Mouse (Mus musculus) intestine, postnatal 0 days (tissue): ENCODE data around the gene Mapk9. TPM values are rescaled to one million over a fixed set of nuclear protein-coding genes. Genes with fewer than 3 reads are reported as not detected.

ENCODE experiments used
- ATAC-seq: fragments of 200-750 bp; cut with Nextera tagmentation; 2 replicates; pipeline ENCODE4 v1.8.0; 2017; ENCODE audit warnings: mild to moderate bottlenecking, moderate TSS enrichment, moderate library complexity
- H3K27ac ChIP-seq: fragments of 300-500 bp; sonication (generic); 2 replicates; pipeline ENCODE4 v1.5.1; 2014; ENCODE audit warnings: mild to moderate bottlenecking, low read depth, low read length, moderate library complexity
- H3K27me3 ChIP-seq: fragments of 300-500 bp; sonication (generic); replicated peaks from 2 replicates; pipeline ENCODE4 v1.6.1; 2014; ENCODE audit warnings: low read length, mixed read lengths; ENCODE audit not compliant: control insufficient read depth, insufficient read depth
- H3K36me3 ChIP-seq: fragments of 300-500 bp; sonication (generic); 2 replicates; pipeline ENCODE4 v1.6.1; 2014; ENCODE audit warnings: mild to moderate bottlenecking, moderate library complexity; ENCODE audit not compliant: control insufficient read depth, insufficient read depth
- H3K4me1 ChIP-seq: fragments of 300-500 bp; sonication (generic); replicated peaks from 2 replicates; pipeline ENCODE4 v1.6.1; 2014; ENCODE audit warnings: antibody characterized with exemption, low read length, mixed read lengths; ENCODE audit not compliant: control insufficient read depth, insufficient read depth
- H3K4me2 ChIP-seq: fragments of 300-500 bp; sonication (generic); replicated peaks from 2 replicates; pipeline ENCODE4 v1.6.1; 2014; ENCODE audit warnings: low read depth, mild to moderate bottlenecking, moderate library complexity
- H3K4me3 ChIP-seq: fragments of 300-500 bp; sonication (generic); 2 replicates; pipeline ENCODE4 v1.5.1; 2014; ENCODE audit warnings: low read depth, low read length
- H3K9ac ChIP-seq: fragments of 300-500 bp; sonication (generic); 2 replicates; pipeline ENCODE4 v1.6.1; 2014; ENCODE audit warnings: mild to moderate bottlenecking, low read depth, low read length
- H3K9me3 ChIP-seq: fragments of 300-500 bp; sonication (generic); 2 replicates; pipeline ENCODE4 v1.6.1; 2016; ENCODE audit warnings: mixed run types; ENCODE audit not compliant: control insufficient read depth
- CTCF ChIP-seq: sonication (generic); IDR thresholded peaks from 2 replicates; pipeline ENCODE4 v1.5.1; 2016; ENCODE audit warnings: low read depth, mild to moderate bottlenecking, control low read depth, antibody characterized with exemption, moderate library complexity
- WGBS: fragments of 180-500 bp; shearing (Covaris S2); extraction: QIAGEN DNeasy Blood & Tissue Kit; methylation state at CpG from one replicate; pipeline ENCODE4 v1.1.7; 2014; 5-methylcytosine and 5-hydroxymethylcytosine counted together
- polyA plus RNA-seq: library from polyadenylated mRNA; unstranded; fragments of >200 nt; fragmentation: Nextera tagmentation; extraction: Ambion mirVana; gene quantifications from 2 replicates; pipeline ENCODE4 v1.2.1, GENCODE M21; 2015

The Mapk9 gene
- polyA plus RNA-seq, 1 experiment from 2014 or later, result 22.0 TPM

- ATAC-seq, result no peak
- Histone ChIP-seq H3K27ac (no peak overlapping the region), H3K27me3 (no peaks in the 10 kb centered on the region), H3K4me1 (no peaks in the 10 kb centered on the region), H3K9ac (no peak overlapping the region), H3K4me2 (no peak overlapping the region), H3K4me3 (no peak overlapping the region), H3K9me3 (no peaks in the 10 kb centered on the region), H3K36me3 (peaks cover 39% of the 10 kb centered on the region)
- 89% methylated on average over 8 of the region's 8 CpGs for WGBS
- TF ChIP-seq CTCF, result no peak
Measured at GRCm38 (mm10) chr11:49876948-49877817, 30.6 kb downstream of the Mapk9 start.

- Histone ChIP-seq H3K4me1 (no peaks in the 10 kb centered on the region), H3K27ac (no peak overlapping the region), H3K4me3 (no peak overlapping the region), H3K9ac (no peak overlapping the region), H3K9me3 (no peaks in the 10 kb centered on the region), H3K27me3 (no peaks in the 10 kb centered on the region), H3K36me3 (peaks cover 44% of the 10 kb centered on the region), H3K4me2 (no peak overlapping the region)
- whole genome bisulfite sequencing, result 83% methylated on average over 3 of the region's 3 CpGs
- no peak for TF ChIP-seq CTCF
- no peak for ATAC-seq
Measured at GRCm38 (mm10) chr11:49879950-49880642, 33.5 kb downstream of the Mapk9 start.

GRCm38 (mm10) chr11:49883394-49883793 is 36.8 kb downstream of the Mapk9 start:
- H3K36me3 ChIP-seq, result peaks cover 38% of the 10 kb centered on the region
- no peak overlapping the region for H3K4me2 ChIP-seq
- no peak for ATAC-seq
- WGBS, result 93% methylated on average over 3 of the region's 3 CpGs
- no peak overlapping the region for H3K4me3 ChIP-seq
- H3K4me1 ChIP-seq, result no peaks in the 10 kb centered on the region
- no peak for TF ChIP-seq CTCF
- no peak overlapping the region for H3K27ac ChIP-seq
- H3K9me3 ChIP-seq, result no peaks in the 10 kb centered on the region
- no peak overlapping the region for H3K9ac ChIP-seq
- H3K27me3 ChIP-seq, result no peaks in the 10 kb centered on the region

- H3K4me3 ChIP-seq, result no peak overlapping the region
- H3K27ac ChIP-seq, result no peak overlapping the region
- H3K27me3 ChIP-seq, result no peaks in the 10 kb centered on the region
- peaks cover 24% of the 10 kb centered on the region for H3K36me3 ChIP-seq
- H3K4me1 ChIP-seq, result no peaks in the 10 kb centered on the region
- no peak for ATAC-seq
- WGBS, result 88% methylated on average over 5 of the region's 5 CpGs
- H3K4me2 ChIP-seq, result no peak overlapping the region
- no peaks in the 10 kb centered on the region for H3K9me3 ChIP-seq
- TF ChIP-seq CTCF, result no peak
- no peak overlapping the region for H3K9ac ChIP-seq
Measured at GRCm38 (mm10) chr11:49888469-49888868, 41.9 kb downstream of the Mapk9 start.

DNA sequence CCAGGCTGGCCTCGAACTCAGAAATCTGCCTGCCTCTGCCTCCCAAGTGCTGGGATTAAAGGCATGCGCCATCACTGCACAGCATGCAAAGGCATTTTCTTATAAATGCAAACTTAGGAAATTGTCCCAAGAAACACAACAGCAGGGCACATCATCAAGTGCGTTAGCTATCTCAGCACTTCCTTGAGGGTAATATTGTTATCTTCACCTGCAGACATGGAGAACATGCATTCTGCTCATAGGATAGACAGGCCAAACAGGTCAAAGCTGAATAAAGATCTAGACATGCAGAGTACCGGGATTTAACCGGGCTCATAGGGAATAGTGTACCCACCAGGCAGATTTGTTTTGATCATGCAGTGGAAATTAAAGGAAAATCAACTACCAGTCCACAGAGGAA is 45.4 kb downstream of the Mapk9 start:
- no peaks in the 10 kb centered on the region for H3K4me1 ChIP-seq

GRCm38 (mm10) chr11:49893806-49894205 is 47.3 kb downstream of the Mapk9 start:
- no peak for ATAC-seq
- no peak overlapping the region for H3K9ac ChIP-seq
- no peak for TF ChIP-seq CTCF
- H3K4me2 ChIP-seq, result no peak overlapping the region
- no peaks in the 10 kb centered on the region for H3K9me3 ChIP-seq
- no peak overlapping the region for H3K27ac ChIP-seq
- WGBS, result 60% methylated on average over 11 of the region's 11 CpGs
- H3K4me3 ChIP-seq, result no peak overlapping the region
- 0 out of 2 replicates have a peak, but pooled peaks cover 5% of the 10 kb centered on the region for H3K36me3 ChIP-seq
- no peaks in the 10 kb centered on the region for H3K27me3 ChIP-seq
- H3K4me1 ChIP-seq, result no peaks in the 10 kb centered on the region

More for the DNA sequence above, 45.4 kb downstream of the Mapk9 start:
- Histone ChIP-seq H3K4me3 (no peak overlapping the region), H3K4me2 (no peak overlapping the region), H3K36me3 (peaks cover 10% of the 10 kb centered on the region), H3K9ac (no peak overlapping the region), H3K9me3 (no peaks in the 10 kb centered on the region), H3K27me3 (no peaks in the 10 kb centered on the region), H3K27ac (no peak overlapping the region)
- 88% methylated on average over 5 of the region's 5 CpGs for WGBS
- ATAC-seq, result no peak
- TF ChIP-seq CTCF, result no peak
